Mouse (Mus musculus): ENCODE measurements at regions not wholly inside any gene's neighbourhood (a gene's known extent, or its start where the extent isn't known, plus 50 kb on each side); places are given as distances from the start of the nearest gene placed in this dataset.
A peak's percentile ranks its signal among the peaks of the same experiment; 100 is the strongest.

- DNase-seq (ENCODE audit: low read depth): no peak
- no peak for TF ChIP-seq POLR2A (IDR thresholded peaks at IDR 0.05; ENCODE audit: borderline replicate concordance, extremely low read depth, insufficient read depth, insufficient read length, poor library complexity, severe bottlenecking)
- TF ChIP-seq CTCF (IDR thresholded peaks at IDR 0.05; ENCODE audit: borderline replicate concordance, extremely low read depth, insufficient read depth, insufficient read length): no peak
These were observed 78.0 kb downstream of the Inhbb start for GRCm38 (mm10) chr1:119344046-119344445.

- TF ChIP-seq POLR2A (IDR thresholded peaks at IDR 0.05; ENCODE audit: borderline replicate concordance, extremely low read depth, insufficient read depth, insufficient read length, poor library complexity, severe bottlenecking) (no peak), CTCF (IDR thresholded peaks at IDR 0.05; ENCODE audit: borderline replicate concordance, extremely low read depth, insufficient read depth, insufficient read length) (no peak)
These were observed 86.9 kb downstream of the Inhbb start for GRCm38 (mm10) chr1:119335171-119335570.

GRCm38 (mm10) chr1:119330751-119331326 is 91.2 kb downstream of the Inhbb start:
- TF ChIP-seq CTCF (IDR thresholded peaks at IDR 0.05; ENCODE audit: borderline replicate concordance, extremely low read depth, insufficient read depth, insufficient read length) (no peak), POLR2A (IDR thresholded peaks at IDR 0.05; ENCODE audit: borderline replicate concordance, extremely low read depth, insufficient read depth, insufficient read length, poor library complexity, severe bottlenecking) (no peak)

More at GRCm38 (mm10) chr1:119335171-119335570, 86.9 kb downstream of the Inhbb start:
- DNase-seq (ENCODE audit: low read depth): no peak

GRCm38 (mm10) chr1:119329693-119330434 is 92.2 kb downstream of the Inhbb start:
- DNase-seq (ENCODE audit: low read depth): peak; percentile 92
- TF ChIP-seq POLR2A (IDR thresholded peaks at IDR 0.05; ENCODE audit: borderline replicate concordance, extremely low read depth, insufficient read depth, insufficient read length, poor library complexity, severe bottlenecking): no peak
- TF ChIP-seq CTCF (IDR thresholded peaks at IDR 0.05; ENCODE audit: borderline replicate concordance, extremely low read depth, insufficient read depth, insufficient read length): no peak

More at GRCm38 (mm10) chr1:119330751-119331326, 91.2 kb downstream of the Inhbb start:
- no peak for DNase-seq (ENCODE audit: low read depth)

- no peak for TF ChIP-seq POLR2A (IDR thresholded peaks at IDR 0.05; ENCODE audit: borderline replicate concordance, extremely low read depth, insufficient read depth, insufficient read length, poor library complexity, severe bottlenecking)
- TF ChIP-seq CTCF (IDR thresholded peaks at IDR 0.05; ENCODE audit: borderline replicate concordance, extremely low read depth, insufficient read depth, insufficient read length): no peak
- peak; percentile 97 for DNase-seq (ENCODE audit: low read depth)
These were observed 92.9 kb downstream of the Inhbb start for GRCm38 (mm10) chr1:119328921-119329692.

- no peak for DNase-seq (ENCODE audit: low read depth)
- TF ChIP-seq CTCF (IDR thresholded peaks at IDR 0.05; ENCODE audit: borderline replicate concordance, extremely low read depth, insufficient read depth, insufficient read length) (no peak), POLR2A (IDR thresholded peaks at IDR 0.05; ENCODE audit: borderline replicate concordance, extremely low read depth, insufficient read depth, insufficient read length, poor library complexity, severe bottlenecking) (no peak)
These were observed 97.5 kb downstream of the Inhbb start for GRCm38 (mm10) chr1:119324551-119324950.

- no peak for DNase-seq (ENCODE audit: low read depth)
These were observed 99.6 kb downstream of the Inhbb start for GRCm38 (mm10) chr1:119322279-119322995.

GRCm38 (mm10) chr1:119321799-119322198 is 100.2 kb downstream of the Inhbb start:
- no peak for TF ChIP-seq POLR2A (IDR thresholded peaks at IDR 0.05; ENCODE audit: borderline replicate concordance, extremely low read depth, insufficient read depth, insufficient read length, poor library complexity, severe bottlenecking)
- TF ChIP-seq CTCF (IDR thresholded peaks at IDR 0.05; ENCODE audit: borderline replicate concordance, extremely low read depth, insufficient read depth, insufficient read length): no peak
- no peak for DNase-seq (ENCODE audit: low read depth)

More at GRCm38 (mm10) chr1:119322279-119322995, 99.6 kb downstream of the Inhbb start:
- TF ChIP-seq CTCF (IDR thresholded peaks at IDR 0.05; ENCODE audit: borderline replicate concordance, extremely low read depth, insufficient read depth, insufficient read length) (no peak), POLR2A (IDR thresholded peaks at IDR 0.05; ENCODE audit: borderline replicate concordance, extremely low read depth, insufficient read depth, insufficient read length, poor library complexity, severe bottlenecking) (no peak)

- TF ChIP-seq POLR2A (IDR thresholded peaks at IDR 0.05; ENCODE audit: borderline replicate concordance, extremely low read depth, insufficient read depth, insufficient read length, poor library complexity, severe bottlenecking) (no peak), CTCF (IDR thresholded peaks at IDR 0.05; ENCODE audit: borderline replicate concordance, extremely low read depth, insufficient read depth, insufficient read length) (no peak)
- DNase-seq (ENCODE audit: low read depth): no peak
These were observed 105.0 kb downstream of the Inhbb start for GRCm38 (mm10) chr1:119317006-119317405.

- TF ChIP-seq POLR2A (IDR thresholded peaks at IDR 0.05; ENCODE audit: borderline replicate concordance, extremely low read depth, insufficient read depth, insufficient read length, poor library complexity, severe bottlenecking): no peak
- TF ChIP-seq CTCF (IDR thresholded peaks at IDR 0.05; ENCODE audit: borderline replicate concordance, extremely low read depth, insufficient read depth, insufficient read length): peak; percentile 10; the same call in 1 of the 2 replicates
- peak; percentile 68 for DNase-seq (ENCODE audit: low read depth)
These were observed 113.2 kb downstream of the Inhbb start for GRCm38 (mm10) chr1:119308719-119309365.

Data from brain, embryonic 14.5 days (tissue).